Mouse (Mus musculus) spleen, postnatal 36 days (tissue): ENCODE data around the gene Slc39a1.

Experiments
- DNase-seq, 2 experiments: peaks; one replicate each; pipeline ENCODE4 v3.0.0; 2022; ENCODE audit warnings: low spot score in 2 of 2, mixed read lengths in 1 of 2

Slc39a1 gene

DNA sequence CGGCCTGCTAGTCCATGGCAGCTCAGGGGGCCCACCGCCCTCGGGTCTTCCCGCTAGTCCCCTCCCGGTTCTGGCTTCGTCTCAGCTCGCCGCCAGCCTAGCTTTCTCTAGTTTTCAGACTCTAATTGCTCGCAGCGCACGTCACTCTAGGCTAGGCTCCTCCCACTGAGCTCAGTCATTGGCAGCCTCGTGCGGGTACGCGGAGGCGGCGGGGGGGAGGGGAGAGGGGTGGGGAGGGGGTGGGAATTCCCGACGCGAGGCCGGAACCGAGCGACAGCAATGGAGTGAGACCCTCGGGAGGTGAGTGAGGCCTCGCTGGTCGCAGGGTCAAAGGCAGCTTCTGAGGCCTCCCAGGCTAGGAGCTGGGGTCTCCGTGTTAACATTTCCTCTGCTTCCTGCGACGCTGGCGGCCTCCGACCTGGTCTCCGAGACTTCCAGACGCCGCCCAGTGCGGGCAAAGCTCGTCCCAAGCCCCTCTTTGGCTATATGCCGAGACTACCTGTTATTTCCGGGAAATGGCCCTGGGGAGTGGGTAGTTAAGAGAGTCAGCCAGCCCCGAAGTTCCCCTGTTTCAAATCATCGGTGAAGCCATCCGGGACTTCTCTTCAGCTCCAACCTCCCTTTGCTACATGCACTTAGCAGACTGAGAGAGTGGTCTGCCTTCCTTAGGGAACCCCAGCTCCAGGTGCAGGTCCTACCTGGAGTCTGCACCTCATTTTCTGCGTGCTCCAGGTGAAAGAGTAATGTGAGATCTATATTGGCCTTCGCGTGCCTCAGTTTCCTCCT lies at the start of gene Slc39a1:
Gene Slc39a1 (plus strand): TSS at position 213 of the 786 bp plus-strand sequence.
- DNase-seq: peak; percentile 91 to 92

DNA sequence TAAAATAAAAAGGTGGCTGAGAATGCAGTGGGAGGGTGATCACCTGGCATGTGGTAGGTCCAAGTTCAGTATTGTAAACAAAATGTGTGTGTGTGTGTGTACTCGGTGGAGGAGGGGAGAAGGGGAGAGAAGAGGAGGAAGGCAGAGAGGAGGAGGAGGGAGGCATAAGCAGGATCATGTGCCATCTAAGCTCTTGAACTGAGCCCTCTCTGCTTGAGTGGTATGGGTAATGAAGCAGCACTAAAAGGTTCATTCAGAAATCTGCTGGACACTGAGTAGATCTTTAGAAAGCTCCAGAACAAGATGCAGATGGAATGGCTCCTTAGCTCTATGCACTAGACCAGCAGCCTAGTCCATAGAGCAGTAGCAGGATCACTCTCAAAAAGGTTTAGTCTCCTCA lies 45.1 kb upstream of the Slc39a1 start:
- DNase-seq: no peak

DNA sequence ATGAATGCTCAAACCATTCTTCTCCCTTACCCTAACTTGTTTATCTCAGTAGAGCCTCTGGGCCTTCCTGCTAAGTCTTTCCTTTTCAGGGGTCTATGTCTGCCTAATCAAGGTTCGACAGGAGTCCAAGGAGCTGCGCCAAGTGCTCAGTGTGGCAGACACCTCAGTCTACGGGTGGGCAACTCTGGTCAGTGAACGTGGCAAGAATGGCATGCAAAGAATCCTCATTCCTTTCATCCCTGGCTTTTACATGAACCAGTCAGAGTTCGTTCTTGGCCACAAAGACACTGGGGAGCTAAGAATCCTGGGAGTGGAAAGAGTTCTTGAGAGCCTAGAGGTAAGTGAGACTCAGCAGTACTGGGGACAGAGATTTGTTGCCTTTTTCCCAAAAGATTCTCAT lies 44.4 kb upstream of the Slc39a1 start:
- DNase-seq: no peak

DNA sequence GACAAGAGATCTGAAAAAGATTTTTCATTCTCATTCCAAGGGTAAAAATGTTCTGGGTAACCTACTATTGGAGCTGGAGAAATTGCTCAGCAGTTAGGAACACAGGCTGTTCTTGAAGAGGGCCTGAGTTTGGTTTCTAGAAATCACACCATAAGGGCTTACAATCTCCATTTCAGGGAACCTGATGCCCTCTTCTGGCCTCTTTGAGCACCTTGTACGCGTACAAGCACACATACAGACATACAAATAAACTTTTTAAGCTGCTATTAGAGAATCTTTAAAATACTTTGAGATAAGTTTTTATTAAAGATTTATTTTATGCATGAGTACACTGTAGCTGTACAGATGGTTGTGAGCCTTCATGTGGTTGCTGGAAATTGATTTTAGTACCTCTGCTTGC lies 43.4 kb upstream of the Slc39a1 start:
- DNase-seq: no peak

DNA sequence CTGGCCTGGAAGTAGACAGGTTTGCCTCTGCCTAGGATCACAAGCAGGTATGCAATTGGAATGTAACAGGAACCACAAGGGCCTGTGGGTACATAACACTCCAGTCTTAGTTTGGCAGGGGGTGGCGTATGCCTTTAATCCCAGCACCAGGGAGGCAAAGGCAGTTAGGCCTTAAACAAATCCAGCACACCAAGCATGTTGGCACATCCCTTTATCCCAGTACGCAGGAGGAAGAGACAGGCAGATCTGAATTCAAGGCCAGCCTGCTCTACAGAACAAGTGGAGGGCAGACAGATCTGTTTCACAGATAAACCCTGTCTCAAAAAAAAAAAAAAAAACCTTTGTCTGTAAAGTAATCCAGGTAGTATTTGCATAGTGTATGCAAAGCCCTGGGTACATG lies 39.3 kb upstream of the Slc39a1 start:
- DNase-seq: no peak

DNA sequence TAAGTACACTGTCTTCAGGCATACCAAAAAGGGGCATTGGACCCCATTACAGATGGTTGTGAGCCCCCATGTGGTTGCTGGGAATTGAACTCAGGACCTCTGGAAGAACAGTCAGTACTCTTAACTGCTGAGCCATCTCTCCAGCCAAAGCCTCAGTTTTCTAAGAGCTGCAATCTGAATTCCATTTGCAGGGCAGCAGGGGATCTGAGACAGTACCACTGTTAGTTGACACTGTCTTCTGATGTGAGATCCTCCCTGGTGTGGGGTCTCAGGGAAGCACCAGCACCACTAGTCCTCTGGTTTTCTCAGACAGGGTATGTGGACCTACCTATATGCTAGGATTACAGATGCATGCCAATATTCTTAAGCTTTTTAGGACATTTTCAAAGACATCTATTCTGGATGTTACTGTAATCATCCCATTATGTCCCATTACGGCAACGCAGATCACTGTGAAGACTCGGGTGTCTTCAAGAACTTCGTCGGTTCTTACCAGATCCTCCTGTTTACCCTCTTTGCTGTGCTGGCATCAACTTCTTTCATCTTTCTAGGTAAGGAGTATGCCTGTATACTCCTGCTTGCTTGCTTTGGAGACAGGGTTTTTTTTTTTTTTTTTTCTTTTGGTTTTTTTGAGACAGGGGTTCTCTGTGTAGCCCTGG lies 37.9 kb upstream of the Slc39a1 start:
- no peak for DNase-seq

DNA sequence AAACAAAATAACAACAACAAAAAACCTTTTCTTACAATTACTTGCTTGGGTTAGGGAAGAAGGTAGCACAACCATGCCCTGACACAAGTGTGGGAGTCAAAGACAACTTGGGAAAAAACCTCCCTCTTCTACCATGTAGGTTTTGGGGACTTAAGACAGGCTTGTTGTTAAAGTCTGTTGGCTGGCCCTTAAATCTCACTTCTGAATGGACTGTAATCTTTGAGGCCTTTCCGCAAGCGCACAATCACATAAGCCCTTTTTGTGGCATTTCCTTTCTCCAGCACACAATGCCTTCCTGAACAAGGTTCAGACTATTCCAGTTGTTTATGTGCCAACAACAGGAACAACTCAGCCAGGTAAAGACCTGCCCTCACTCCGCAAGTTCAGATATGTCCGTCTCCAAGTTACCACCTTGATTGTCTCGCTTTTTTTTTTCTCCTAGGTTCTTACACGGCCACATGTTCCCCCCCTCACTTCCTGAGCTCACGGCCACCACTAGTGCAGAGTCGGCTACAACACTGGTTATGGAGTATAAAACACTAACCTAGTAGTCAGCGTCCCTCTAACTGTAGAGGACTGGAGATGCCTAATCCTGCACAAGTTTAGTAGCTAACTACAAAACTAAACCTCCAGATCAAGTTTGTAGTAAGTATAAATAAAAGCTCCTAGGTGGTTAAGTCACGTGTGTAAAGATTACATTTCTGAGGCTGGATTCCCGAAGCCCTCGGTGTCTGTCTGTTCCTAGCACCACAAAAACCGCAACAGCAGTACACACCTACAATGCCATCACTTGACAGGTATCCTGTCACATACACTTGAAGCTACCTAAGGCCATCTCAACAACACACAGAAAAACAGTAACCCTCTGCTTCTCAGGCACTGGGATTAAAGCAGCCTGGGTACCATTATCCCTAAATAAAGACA lies 36.2 kb upstream of the Slc39a1 start:
- no peak for DNase-seq

DNA sequence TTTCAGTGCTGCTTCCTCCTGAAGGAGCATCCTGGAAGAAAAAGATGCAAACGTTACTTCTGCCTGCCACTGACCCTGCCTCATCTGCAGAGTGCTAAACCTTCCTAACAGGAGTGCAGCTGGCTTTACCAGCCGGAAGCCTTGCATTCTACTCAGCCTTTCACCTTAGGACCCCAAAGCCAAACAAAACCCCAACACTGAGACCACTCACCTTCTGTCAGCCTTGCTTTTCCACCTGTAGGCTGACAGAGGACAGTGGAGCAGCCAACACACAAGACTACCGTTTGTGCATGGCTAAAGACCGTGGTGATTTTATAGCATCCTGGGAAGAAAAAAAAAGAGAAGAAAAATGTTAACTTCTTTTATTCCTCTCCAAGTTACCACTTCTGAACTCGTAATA lies 35.2 kb upstream of the Slc39a1 start:
- no peak for DNase-seq

DNA sequence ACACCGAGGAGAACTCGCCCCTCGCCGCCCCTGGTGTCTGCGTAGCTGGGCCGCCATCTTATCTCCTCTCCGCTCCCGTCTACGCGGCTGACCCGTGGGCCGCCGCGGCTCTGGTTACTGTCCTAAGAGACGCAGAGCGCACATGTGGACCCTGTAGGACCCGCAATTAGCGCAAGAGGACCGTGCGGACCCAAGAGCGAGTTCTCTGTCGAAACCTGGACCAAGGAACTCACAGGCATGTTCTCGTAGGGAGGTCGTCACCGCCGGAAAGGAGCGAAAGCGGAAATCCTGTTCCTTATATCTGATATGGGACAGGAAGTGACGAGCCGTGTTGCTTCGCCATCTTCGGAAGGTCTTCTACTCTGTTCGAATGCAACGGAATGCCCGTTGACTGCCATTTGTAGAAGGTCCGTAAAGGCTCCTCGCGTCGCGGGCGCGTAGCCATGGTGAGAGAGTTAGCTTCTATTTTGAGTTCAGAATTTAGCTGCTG lies 34.5 kb upstream of the Slc39a1 start, which contains the start of the genes Rps27 and Rab13:
Gene Rps27 (minus strand): TSS at position 275 of the 490 bp plus-strand sequence.
Gene Rab13 (plus strand): TSS at position 319 of the 490 bp plus-strand sequence.
- peak; percentile 90 to 94 for DNase-seq

DNA sequence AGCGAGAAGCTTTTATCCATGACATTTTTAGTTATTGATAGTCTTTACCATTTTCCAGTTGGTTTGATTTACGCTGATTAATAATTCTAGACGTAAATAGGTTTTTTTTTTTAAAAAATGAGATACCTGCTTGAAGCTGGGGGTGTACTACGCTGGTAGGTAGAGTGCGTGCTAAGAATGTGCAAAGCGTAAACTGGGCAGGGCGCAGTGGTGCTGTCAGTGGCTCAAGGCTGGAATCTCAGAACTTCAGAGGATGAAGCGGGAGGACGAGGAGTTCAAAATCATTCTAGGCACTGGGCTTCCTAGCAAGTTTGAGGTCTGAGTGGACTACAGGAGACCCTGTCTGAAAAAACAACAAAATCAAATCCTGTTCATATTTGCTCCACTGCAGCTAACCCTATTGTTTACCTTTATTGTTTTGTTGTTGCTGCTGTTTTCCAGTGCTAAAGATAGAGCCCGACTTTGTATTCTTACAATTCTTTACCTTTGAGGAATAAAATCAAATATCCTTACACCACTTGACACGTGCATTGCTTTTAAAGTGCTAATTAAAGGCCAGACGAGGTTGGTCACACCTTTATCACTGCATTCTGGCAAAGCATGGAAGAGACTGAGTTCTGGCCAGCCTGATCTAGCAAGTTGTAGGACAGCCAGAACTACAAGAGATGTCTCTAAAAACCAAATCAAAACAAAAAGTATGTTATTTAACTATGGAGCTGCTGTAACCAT lies 33.9 kb upstream of the Slc39a1 start:
- DNase-seq: peak in 1 of 2 experiments; percentile 16

DNA sequence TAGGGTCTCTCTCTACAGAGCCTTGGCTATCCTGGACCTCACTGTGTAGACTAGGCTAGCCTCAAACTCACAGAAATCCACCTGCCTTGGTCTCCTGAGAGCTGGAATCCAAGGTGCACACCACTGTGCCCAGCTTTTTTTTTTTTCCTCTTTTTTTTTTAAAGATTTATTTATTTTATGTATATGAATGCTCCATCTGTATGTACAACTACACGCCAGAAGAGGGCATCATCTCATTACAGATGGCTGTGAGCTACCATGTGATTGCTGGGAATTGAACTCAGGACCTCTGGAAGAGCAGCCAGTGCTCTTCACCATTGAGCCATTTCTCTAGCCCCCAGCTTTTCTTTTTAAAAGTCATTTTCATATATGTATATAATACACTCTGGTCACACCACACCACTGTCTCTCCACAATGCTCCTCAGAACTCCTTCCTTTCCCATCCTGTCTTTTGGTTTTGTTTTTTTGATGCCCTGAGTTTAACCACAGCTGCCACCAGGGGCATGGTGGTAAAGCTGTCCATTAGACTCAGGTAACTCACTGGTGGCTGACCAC lies 32.1 kb upstream of the Slc39a1 start:
- DNase-seq: peak in 1 of 2 experiments; percentile 25

DNA sequence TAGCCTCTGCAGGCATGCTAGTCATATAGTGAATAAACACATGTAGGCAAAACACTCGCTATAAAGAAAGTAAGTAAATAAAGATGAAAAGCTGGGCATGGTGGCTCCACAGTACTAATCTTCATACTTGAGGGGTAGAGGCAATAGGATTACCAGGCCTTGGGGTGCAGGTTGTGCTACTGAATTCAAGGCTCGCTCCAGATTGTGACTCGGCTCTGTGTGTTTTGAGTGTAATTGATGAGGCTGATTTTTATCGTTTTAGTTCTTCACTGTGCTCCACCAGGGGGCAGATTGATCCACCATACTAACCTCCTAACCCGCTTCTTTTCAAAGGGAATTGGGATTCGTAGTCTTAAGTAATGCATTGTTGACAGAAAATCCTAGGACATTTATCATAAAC lies 27.9 kb upstream of the Slc39a1 start:
- peak; percentile 36 to 58 for DNase-seq

DNA sequence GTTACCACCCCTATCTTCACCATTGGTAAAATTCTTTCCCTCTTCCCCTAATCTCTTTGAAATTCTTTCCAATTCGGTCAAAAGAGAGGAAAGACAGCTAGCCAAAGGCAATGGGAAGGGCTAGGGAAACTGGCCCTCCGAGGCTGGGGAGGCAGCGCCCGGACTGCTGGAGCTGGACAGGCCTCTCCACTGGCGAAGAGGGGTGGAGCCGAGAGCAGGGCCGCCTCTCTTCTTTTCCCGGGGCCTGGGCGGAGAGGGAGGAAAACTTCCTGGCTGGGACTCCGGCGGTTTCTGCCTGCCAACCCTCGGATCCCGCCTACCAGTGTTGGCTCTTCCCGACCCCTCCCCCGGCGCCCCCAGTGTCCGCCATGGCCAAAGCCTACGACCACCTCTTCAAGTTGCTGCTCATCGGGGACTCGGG lies 27.4 kb upstream of the Slc39a1 start:
- peak; percentile 25 to 47 for DNase-seq

DNA sequence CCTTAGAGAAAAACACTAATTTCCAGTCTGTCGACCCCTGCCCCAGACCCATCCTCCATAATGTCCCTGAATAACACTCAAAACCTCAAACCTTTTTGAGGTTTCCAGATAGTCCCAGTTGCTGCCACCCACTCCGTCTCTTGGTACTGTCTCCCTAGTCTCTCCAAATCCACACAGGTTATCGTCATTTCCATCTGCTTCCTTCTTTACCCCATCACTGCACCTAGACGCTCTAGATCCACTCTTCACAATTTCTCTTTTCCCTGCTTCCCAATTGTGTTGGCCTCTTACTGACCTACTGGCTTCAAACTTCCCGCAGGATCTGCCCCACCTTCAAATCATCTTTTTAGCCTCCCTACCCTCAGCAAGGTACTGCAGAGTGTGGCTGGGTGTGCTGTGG lies 26.8 kb upstream of the Slc39a1 start:
- DNase-seq: no peak

DNA sequence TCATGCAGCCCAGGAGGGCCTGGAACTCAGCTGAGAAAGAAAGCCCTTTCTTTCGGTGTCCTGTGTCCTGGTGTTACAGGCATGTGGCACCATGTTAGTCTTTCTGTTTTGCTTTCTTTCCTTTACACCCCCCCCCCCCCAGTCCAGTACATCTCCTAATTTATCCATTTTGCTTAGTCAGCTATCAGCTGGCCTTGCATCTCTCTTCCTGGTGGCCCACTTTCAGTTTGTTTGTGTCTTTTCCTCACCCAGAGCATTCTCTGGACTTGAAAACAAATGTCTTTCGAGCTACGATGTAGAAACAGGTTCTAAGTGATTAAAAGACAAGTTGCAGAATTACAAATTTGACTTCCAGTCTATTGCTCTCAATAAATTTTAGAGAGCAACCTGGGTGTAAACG lies 25.5 kb upstream of the Slc39a1 start:
- no peak for DNase-seq

DNA sequence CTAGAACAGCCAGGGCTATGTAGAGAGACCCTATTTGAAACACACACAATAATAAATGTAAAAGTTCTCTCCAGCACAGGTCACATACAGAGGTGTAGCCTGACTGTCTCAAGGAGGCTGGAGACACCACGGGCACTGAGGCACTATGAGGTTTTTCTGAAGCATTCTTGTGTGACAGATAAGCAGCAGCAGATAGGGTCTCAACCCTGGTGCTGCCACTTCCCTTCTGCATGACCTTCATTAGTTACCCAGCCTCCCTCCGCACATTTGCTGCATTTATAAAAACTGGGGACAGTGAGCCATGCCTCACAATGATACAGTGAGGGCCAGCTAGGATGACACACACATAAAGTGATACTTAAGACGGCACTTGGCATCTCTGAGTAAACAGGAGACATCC lies 25.0 kb upstream of the Slc39a1 start:
- no peak for DNase-seq

DNA sequence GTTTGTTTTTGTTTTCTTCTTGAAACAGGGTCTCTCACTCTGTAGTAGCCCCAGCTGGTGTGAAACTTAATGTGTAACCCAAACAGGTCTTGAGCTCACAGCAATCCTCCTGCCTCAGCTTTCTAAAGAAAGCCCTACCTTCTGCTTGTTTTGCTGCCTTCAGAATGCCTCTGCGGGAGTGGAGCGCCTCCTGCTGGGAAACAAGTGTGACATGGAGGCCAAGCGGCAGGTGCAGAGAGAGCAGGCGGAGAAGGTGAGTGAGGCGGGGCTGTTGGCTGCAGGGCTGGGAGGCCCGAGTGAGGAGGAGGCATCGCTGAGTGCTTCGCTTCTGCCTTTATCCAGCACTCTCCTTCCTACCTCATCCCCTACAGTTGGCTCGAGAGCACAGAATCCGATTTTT lies 23.6 kb upstream of the Slc39a1 start:
- DNase-seq: no peak

DNA sequence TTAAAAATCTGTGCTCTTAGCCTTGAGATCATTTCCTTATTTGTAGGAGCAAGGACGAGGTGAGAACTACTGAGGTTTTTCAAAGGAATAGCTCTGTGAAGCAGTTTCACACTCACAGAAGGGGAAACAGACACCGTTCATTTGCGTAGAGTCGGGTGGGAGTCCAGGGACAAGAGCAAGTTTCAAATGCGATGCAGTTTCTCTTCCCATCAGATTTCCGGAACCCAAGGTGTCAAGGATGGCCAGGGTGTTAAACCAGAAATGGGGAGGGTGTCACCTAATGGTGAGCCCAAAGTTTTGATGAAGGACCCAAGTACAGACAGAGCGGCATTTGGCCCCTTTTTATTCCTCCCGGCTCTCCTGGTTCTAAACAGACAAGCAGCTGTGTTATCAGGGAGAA lies 16.9 kb upstream of the Slc39a1 start:
- peak in 1 of 2 experiments; percentile 60 for DNase-seq

DNA sequence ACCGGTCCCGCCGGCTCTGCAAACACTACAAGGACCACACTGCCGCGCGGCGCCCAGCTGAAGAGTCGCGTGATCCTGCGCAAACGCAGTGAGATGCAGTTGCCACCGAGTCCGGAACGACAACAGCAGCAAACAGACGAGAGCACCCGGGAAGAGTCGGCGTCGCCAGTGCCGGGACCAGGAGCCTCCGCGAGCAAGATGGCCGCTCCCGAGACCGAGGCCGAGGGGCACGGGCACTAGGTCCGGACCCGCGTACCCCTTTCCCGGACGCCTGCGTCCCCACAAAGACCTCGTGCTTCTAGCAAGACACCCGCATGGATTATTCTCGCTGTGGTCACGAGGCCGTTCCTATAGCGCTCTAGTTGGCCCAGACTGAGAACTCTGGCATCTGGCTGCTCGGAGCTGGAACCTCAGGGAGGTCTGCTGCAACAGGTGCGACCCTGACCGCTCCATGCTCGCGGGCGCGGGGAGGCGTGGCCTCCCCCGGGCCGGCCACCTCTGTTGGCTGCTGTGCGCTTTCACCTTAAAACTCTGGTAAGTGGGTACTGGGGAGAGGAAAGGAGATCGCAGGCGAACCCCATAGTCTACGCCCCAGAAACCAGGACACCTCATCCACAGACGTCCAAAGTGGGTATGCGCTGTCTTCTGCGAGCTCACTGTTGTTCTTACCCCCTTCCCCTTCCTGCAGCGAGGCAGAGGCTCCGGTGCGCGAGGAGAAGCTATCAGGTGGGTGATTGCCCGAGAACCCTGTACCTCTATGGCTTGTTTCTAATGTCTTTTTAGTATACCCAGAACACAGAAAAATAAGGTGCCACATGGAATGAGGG lies 16.3 kb upstream of the Slc39a1 start, which contains the start of gene Jtb:
Gene Jtb (plus strand): TSS at position 91 of the 827 bp plus-strand sequence.
- peak; percentile 94 to 95 for DNase-seq

DNA sequence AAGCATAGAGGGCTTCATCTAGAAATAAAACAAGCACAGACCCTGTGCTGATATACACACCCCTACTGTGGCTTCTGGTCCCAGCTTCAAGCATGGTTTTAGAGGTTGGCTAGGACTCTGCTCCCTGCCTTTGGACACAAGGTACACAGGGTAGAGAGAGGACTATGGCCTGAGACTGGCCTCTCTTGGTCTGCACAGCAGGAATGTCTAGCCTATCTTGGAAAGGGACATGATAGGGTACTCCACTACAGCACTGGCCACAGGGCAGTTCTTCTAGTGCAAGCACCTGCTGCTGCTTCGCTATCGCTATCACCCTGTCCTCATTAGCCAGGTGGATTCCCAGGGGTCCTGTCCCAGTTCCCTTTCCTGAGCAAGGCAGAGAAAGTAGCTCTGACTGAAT lies 6.7 kb upstream of the Slc39a1 start:
- no peak for DNase-seq
